ENCODE assay signal across 8 mouse cellular contexts in genomic region chr4:154946319-154946718, GRCm38 (mm10). TPM values are rescaled to one million over a fixed set of nuclear protein-coding genes. Genes with fewer than 3 reads are reported as not detected.
DNase-seq lines count a peak whose midpoint lies in the region; ATAC-seq and TF ChIP-seq lines count a peak whose summit lies in the region.

No protein-coding gene starts in this region.

- H3K4me2 ChIP-seq in heart, embryonic 11.5 days, result peak overlapping the region; percentile 60
- H3K4me2 ChIP-seq in kidney, embryonic 14.5 days (replicated peaks; ENCODE audit: low read depth, low read length), result peak overlapping the region; percentile 48

- 0 out of 2 replicates have a peak, but pooled peaks have one; percentile 36 for TF ChIP-seq POLR2A in olfactory bulb, adult 2 months (IDR thresholded peaks at IDR 0.05; ENCODE audit: insufficient read depth, low read depth, low read length)

- 4% methylated on average over 8 of the region's 8 CpGs for WGBS in embryonic facial prominence, embryonic 10.5 days
- WGBS in heart, embryonic 11.5 days (ENCODE audit: insufficient replicate concordance), result 3% methylated on average over 8 of the region's 8 CpGs
- 0% methylated on average over 8 of the region's 8 CpGs for WGBS in kidney, embryonic 14.5 days
- 4% methylated on average over 8 of the region's 8 CpGs for WGBS in olfactory bulb, adult 2 months

- peaks cover 34% of the 10 kb centered on the region for H3K27me3 ChIP-seq in embryonic facial prominence, embryonic 10.5 days (replicated peaks; ENCODE audit: low read depth, poor library complexity, severe bottlenecking)
- peaks cover 30% of the 10 kb centered on the region for H3K27me3 ChIP-seq in heart, embryonic 11.5 days (ENCODE audit: control insufficient read depth, insufficient read depth, low read length)
- peaks cover 29% of the 10 kb centered on the region for H3K27me3 ChIP-seq in kidney, embryonic 14.5 days (ENCODE audit: control insufficient read depth, insufficient read depth, low read length)

- H3K9ac ChIP-seq in heart, embryonic 11.5 days (ENCODE audit: low read depth, low read length), result 0 out of 2 replicates have a peak overlapping the region, but pooled peaks have one; percentile 34
- peak overlapping the region; percentile 42; the same call in 1 of the 2 replicates for H3K9ac ChIP-seq in kidney, embryonic 14.5 days (ENCODE audit: low read depth, low read length)

- 0 out of 2 replicates have a peak, but pooled peaks cover 3% of the 10 kb centered on the region for H3K9me3 ChIP-seq in embryonic facial prominence, embryonic 10.5 days
- no peaks in the 10 kb centered on the region for H3K9me3 ChIP-seq in heart, embryonic 11.5 days (replicated peaks; ENCODE audit: control insufficient read depth, low read length)
- H3K9me3 ChIP-seq in kidney, embryonic 14.5 days (ENCODE audit: control insufficient read depth, low read length), result no peaks in the 10 kb centered on the region

- 0 out of 2 replicates have a peak, but pooled peaks have one; percentile 12 for TF ChIP-seq CTCF in layer of hippocampus, adult 2 months (conservative IDR thresholded peaks at IDR 0.05)
- TF ChIP-seq CTCF in olfactory bulb, adult 2 months (IDR thresholded peaks at IDR 0.05; ENCODE audit: insufficient read depth, low read depth, low read length), result no peak

- H3K4me1 ChIP-seq in embryonic facial prominence, embryonic 10.5 days, result peaks cover 37% of the 10 kb centered on the region
- peaks cover 5% of the 10 kb centered on the region; the same call in 1 of the 2 replicates for H3K4me1 ChIP-seq in heart, embryonic 11.5 days (ENCODE audit: control insufficient read depth, insufficient read depth, low read length)
- 0 out of 2 replicates have a peak, but pooled peaks cover 3% of the 10 kb centered on the region for H3K4me1 ChIP-seq in kidney, embryonic 14.5 days (ENCODE audit: control insufficient read depth, insufficient read depth, low read length)
- peaks cover 11% of the 10 kb centered on the region for H3K4me1 ChIP-seq in olfactory bulb, adult 2 months (ENCODE audit: control insufficient read depth, insufficient read depth, low read length)

- DNase-seq in layer of hippocampus, adult 2 months (ENCODE audit: low spot score in 2 of 2), result no peak
- DNase-seq in layer of hippocampus, adult 9-10 months (ENCODE audit: low spot score), result no peak
- DNase-seq in embryonic facial prominence, embryonic 10.5 days (ENCODE audit: low spot score), result peak; percentile 83
- DNase-seq in lung, adult 18-20 months, result peak; percentile 80
- DNase-seq in B cell, adult 2 months, result no peak

- H3K27ac ChIP-seq in layer of hippocampus, adult 2 months, result 0 out of 2 replicates have a peak overlapping the region, but pooled peaks have one; percentile 5
- peak overlapping the region; percentile 70 for H3K27ac ChIP-seq in embryonic facial prominence, embryonic 10.5 days (replicated peaks)
- H3K27ac ChIP-seq in heart, embryonic 11.5 days (ENCODE audit: low read depth, low read length), result no peak overlapping the region
- no peak overlapping the region for H3K27ac ChIP-seq in kidney, embryonic 14.5 days (ENCODE audit: low read depth, low read length)
- H3K27ac ChIP-seq in olfactory bulb, adult 2 months (ENCODE audit: insufficient read depth, low read depth, low read length), result no peak overlapping the region

- peak; percentile 70 for ATAC-seq in heart, embryonic 11.5 days (replicated peaks; ENCODE audit: insufficient number of reproducible peaks, low FRiP score, low TSS enrichment)
- ATAC-seq in kidney, embryonic 14.5 days (ENCODE audit: low FRiP score, low TSS enrichment), result peak; percentile 90

- H3K36me3 ChIP-seq in embryonic facial prominence, embryonic 10.5 days (replicated peaks), result no peaks in the 10 kb centered on the region
- H3K36me3 ChIP-seq in heart, embryonic 11.5 days (ENCODE audit: control insufficient read depth, insufficient read depth, low read length), result no peaks in the 10 kb centered on the region
- no peaks in the 10 kb centered on the region for H3K36me3 ChIP-seq in kidney, embryonic 14.5 days (ENCODE audit: control insufficient read depth, insufficient read depth, low read length)

- H3K4me3 ChIP-seq in layer of hippocampus, adult 2 months, result peak overlapping the region; percentile 38
- H3K4me3 ChIP-seq in embryonic facial prominence, embryonic 10.5 days, result peak overlapping the region; percentile 48
- H3K4me3 ChIP-seq in heart, embryonic 11.5 days (ENCODE audit: low read depth, low read length), result peak overlapping the region; percentile 27; the same call in 1 of the 2 replicates
- peak overlapping the region; percentile 21; the same call in 1 of the 2 replicates for H3K4me3 ChIP-seq in kidney, embryonic 14.5 days (ENCODE audit: low read length)
- peak overlapping the region; percentile 38 for H3K4me3 ChIP-seq in olfactory bulb, adult 2 months (ENCODE audit: insufficient read depth, low read depth, low read length)

RNA-seq across cellular contexts. Expression of gene Hes5, which starts 14.4 kb away (rescaled TPM):
- 10 to 100 TPM; 24.7 to 30.7 TPM for total RNA-seq in layer of hippocampus, adult 2 months (2021)
- 84.4 and 151 TPM in 2 replicates for polyA plus RNA-seq in embryonic facial prominence, embryonic 10.5 days (2016; fragmentation: Nextera tagmentation; extraction: Ambion mirVana)
- polyA plus RNA-seq in heart, embryonic 11.5 days (2014; fragmentation: Nextera tagmentation; extraction: Ambion mirVana), result 0.56 TPM in 1 of 2 replicates, not detected in the other
- polyA plus RNA-seq in kidney, embryonic 14.5 days (2014; fragmentation: Nextera tagmentation; extraction: Ambion mirVana), result 8.1 and 15.5 TPM in 2 replicates
- polyA plus RNA-seq in olfactory bulb, adult 2 months (2012; ENCODE audit: insufficient read depth, insufficient read length, low replicate concordance, missing spikeins), result not detected in 2 replicates

RNA-seq across cellular contexts. Expression of gene Pank4, which starts 17.6 kb away (rescaled TPM):
- total RNA-seq in layer of hippocampus, adult 2 months (2021), result 10 to 100 TPM; 41.8 to 43.0 TPM
- polyA plus RNA-seq in embryonic facial prominence, embryonic 10.5 days (2016; fragmentation: Nextera tagmentation; extraction: Ambion mirVana), result 49.2 and 50.1 TPM in 2 replicates
- 40.6 and 45.0 TPM in 2 replicates for polyA plus RNA-seq in heart, embryonic 11.5 days (2014; fragmentation: Nextera tagmentation; extraction: Ambion mirVana)
- 34.9 and 43.9 TPM in 2 replicates for polyA plus RNA-seq in kidney, embryonic 14.5 days (2014; fragmentation: Nextera tagmentation; extraction: Ambion mirVana)
- not detected in 2 replicates for polyA plus RNA-seq in olfactory bulb, adult 2 months (2012; ENCODE audit: insufficient read depth, insufficient read length, low replicate concordance, missing spikeins)

RNA-seq across cellular contexts. Expression of gene Tnfrsf14, which starts 18.0 kb away (rescaled TPM):
- 1 to 10 TPM in 1 of 2 experiments, under 1 TPM in 1; 0.84 to 1.3 TPM for total RNA-seq in layer of hippocampus, adult 2 months (2021)
- 0.45 and 1.4 TPM in 2 replicates for polyA plus RNA-seq in embryonic facial prominence, embryonic 10.5 days (2016; fragmentation: Nextera tagmentation; extraction: Ambion mirVana)
- 3.0 and 4.4 TPM in 2 replicates for polyA plus RNA-seq in heart, embryonic 11.5 days (2014; fragmentation: Nextera tagmentation; extraction: Ambion mirVana)
- 0.42 and 0.47 TPM in 2 replicates for polyA plus RNA-seq in kidney, embryonic 14.5 days (2014; fragmentation: Nextera tagmentation; extraction: Ambion mirVana)
- polyA plus RNA-seq in olfactory bulb, adult 2 months (2012; ENCODE audit: insufficient read depth, insufficient read length, low replicate concordance, missing spikeins), result not detected in 2 replicates

RNA-seq across cellular contexts. Expression of gene Fam213b, which starts 47.4 kb away (rescaled TPM):
- 10 to 100 TPM; 48.1 to 48.9 TPM for total RNA-seq in layer of hippocampus, adult 2 months (2021)
- 41.2 and 42.3 TPM in 2 replicates for polyA plus RNA-seq in embryonic facial prominence, embryonic 10.5 days (2016; fragmentation: Nextera tagmentation; extraction: Ambion mirVana)
- polyA plus RNA-seq in heart, embryonic 11.5 days (2014; fragmentation: Nextera tagmentation; extraction: Ambion mirVana), result 26.4 and 29.6 TPM in 2 replicates
- 37.6 and 39.1 TPM in 2 replicates for polyA plus RNA-seq in kidney, embryonic 14.5 days (2014; fragmentation: Nextera tagmentation; extraction: Ambion mirVana)
- not detected in 2 replicates for polyA plus RNA-seq in olfactory bulb, adult 2 months (2012; ENCODE audit: insufficient read depth, insufficient read length, low replicate concordance, missing spikeins)

Comparison
In these comparisons a context has a peak if more than half of its experiments do, and no peak if none do; other contexts are left out.
1. DNase-seq: peak in embryonic facial prominence, embryonic 10.5 days (single experiment) and lung, adult 18-20 months (2 of 2); none in layer of hippocampus, adult 2 months (0 of 2), layer of hippocampus, adult 9-10 months (single experiment) and B cell, adult 2 months (0 of 2).
2. H3K27ac ChIP-seq: peak in layer of hippocampus, adult 2 months (single experiment) and embryonic facial prominence, embryonic 10.5 days (single experiment); none in heart, embryonic 11.5 days (single experiment), kidney, embryonic 14.5 days (single experiment) and olfactory bulb, adult 2 months (single experiment).
3. RNA of gene Pank4, which starts 17.6 kb away (polyA plus RNA-seq): 49.2 to 50.1 TPM in embryonic facial prominence, embryonic 10.5 days, 34.9 to 43.9 TPM in kidney, embryonic 14.5 days and 40.6 to 45.0 TPM in heart, embryonic 11.5 days; not detected in olfactory bulb, adult 2 months; every median in the first group is over 10 times any median in the second.
4. Peak in every context shown above with its lines, with median percentiles within 50 percentile points of each other: H3K4me3 ChIP-seq.